Mouse (Mus musculus): ENCODE results near the gene Ces2c.

GRCm38 (mm10) chr8:104847741-104848462, 1.0 kb downstream of the Ces2c start:
- TF ChIP-seq EP300 (IDR thresholded peaks at IDR 0.05; ENCODE audit: low read depth) (no peak), CTCF (IDR thresholded peaks at IDR 0.05; ENCODE audit: low read depth) (no peak)
